Mouse (Mus musculus) cerebellum, adult 11-12 months (tissue): Measurements from ENCODE around the gene 1700025G04Rik.

Experiments used
- DNase-seq: peaks from one replicate; pipeline ENCODE4 v3.0.0; 2022

Gene 1700025G04Rik

GRCm38 (mm10) chr1:152090018-152090553, at the start of gene 1700025G04Rik:
TSS of gene 1700025G04Rik (minus strand) at chr1:152090125.
- peak; percentile 91 for DNase-seq

- no peak for DNase-seq
Observed at GRCm38 (mm10) chr1:152139496-152139895, 49.6 kb upstream of the 1700025G04Rik start.

- peak; percentile 35 for DNase-seq
Observed at GRCm38 (mm10) chr1:152130029-152130727, 40.3 kb upstream of the 1700025G04Rik start.

- DNase-seq, result no peak
Observed at GRCm38 (mm10) chr1:152125451-152125850, 35.5 kb upstream of the 1700025G04Rik start.

- DNase-seq, result no peak
Observed at GRCm38 (mm10) chr1:152110123-152110522, 20.2 kb upstream of the 1700025G04Rik start.

GRCm38 (mm10) chr1:152106136-152106535, 16.2 kb upstream of the 1700025G04Rik start:
- no peak for DNase-seq

GRCm38 (mm10) chr1:152105246-152105645, 15.3 kb upstream of the 1700025G04Rik start:
- no peak for DNase-seq

- DNase-seq, result no peak
Observed at GRCm38 (mm10) chr1:152101746-152102145, 11.8 kb upstream of the 1700025G04Rik start.

- no peak for DNase-seq
Observed at GRCm38 (mm10) chr1:152096045-152096444, 6.1 kb upstream of the 1700025G04Rik start.

- DNase-seq, result no peak
Observed at GRCm38 (mm10) chr1:152090564-152091545, 930 bp upstream of the 1700025G04Rik start.

GRCm38 (mm10) chr1:152089526-152089925, 399 bp downstream of the 1700025G04Rik start:
- peak; percentile 75 for DNase-seq

GRCm38 (mm10) chr1:152088791-152089401, 1.0 kb downstream of the 1700025G04Rik start:
- peak; percentile 67 for DNase-seq

GRCm38 (mm10) chr1:152088030-152088429, 1.9 kb downstream of the 1700025G04Rik start:
- no peak for DNase-seq

- DNase-seq, result no peak
Observed at GRCm38 (mm10) chr1:152086951-152087350, 3.0 kb downstream of the 1700025G04Rik start.

GRCm38 (mm10) chr1:152085561-152085960, 4.4 kb downstream of the 1700025G04Rik start:
- DNase-seq, result peak; percentile 34

- DNase-seq, result peak; percentile 85
Observed at GRCm38 (mm10) chr1:152084638-152085345, 5.1 kb downstream of the 1700025G04Rik start.

GRCm38 (mm10) chr1:152081954-152082711, 7.8 kb downstream of the 1700025G04Rik start:
- no peak for DNase-seq

GRCm38 (mm10) chr1:152081121-152081520, 8.8 kb downstream of the 1700025G04Rik start:
- no peak for DNase-seq

- no peak for DNase-seq
Observed at GRCm38 (mm10) chr1:152080244-152080643, 9.7 kb downstream of the 1700025G04Rik start.

GRCm38 (mm10) chr1:152077171-152077715, 12.7 kb downstream of the 1700025G04Rik start:
- no peak for DNase-seq

- no peak for DNase-seq
Observed at GRCm38 (mm10) chr1:152076222-152076845, 13.6 kb downstream of the 1700025G04Rik start.
